Mouse (Mus musculus) heart, embryonic 16.5 days (tissue): ENCODE measurements around the gene Slc37a4. TPM values are rescaled to one million over a fixed set of nuclear protein-coding genes. Genes with fewer than 3 reads are reported as not detected.
"Not testable (repeated sequence)": the region's sequence is repeated elsewhere in the genome, so short reads cannot be mapped to it uniquely, and the experiment has no call there.

ENCODE experiments used
- ATAC-seq: fragments of 200-750 bp; cut with Nextera tagmentation; replicated peaks from 2 replicates; pipeline ENCODE4 v1.8.0; 2017; ENCODE audit warnings: moderate number of reproducible peaks; ENCODE audit not compliant: insufficient read depth, low FRiP score; ENCODE audit errors: extremely low read depth
- H3K27ac ChIP-seq: fragments of 300-500 bp; sonication (generic); 2 replicates; pipeline ENCODE4 v1.5.1; 2014; ENCODE audit warnings: mild to moderate bottlenecking, low read length, control low read depth, moderate library complexity
- H3K27me3 ChIP-seq: fragments of 300-500 bp; sonication (generic); 2 replicates; pipeline ENCODE4 v1.6.1; 2014; ENCODE audit warnings: low read length, mixed read lengths; ENCODE audit not compliant: control insufficient read depth, insufficient read depth
- H3K36me3 ChIP-seq: fragments of 300-500 bp; sonication (generic); 2 replicates; pipeline ENCODE4 v1.6.1; 2014; ENCODE audit not compliant: control insufficient read depth, insufficient read depth
- H3K4me1 ChIP-seq: fragments of 300-500 bp; sonication (generic); 2 replicates; pipeline ENCODE4 v1.6.1; 2014; ENCODE audit warnings: low read length, mixed read lengths; ENCODE audit not compliant: control insufficient read depth, insufficient read depth
- H3K4me2 ChIP-seq: fragments of 300-500 bp; sonication (generic); 2 replicates; pipeline ENCODE4 v1.6.1; 2014; ENCODE audit warnings: low read depth, mild to moderate bottlenecking, control low read depth, low read length
- H3K4me3 ChIP-seq: fragments of 300-500 bp; sonication (generic); 2 replicates; pipeline ENCODE4 v1.5.1; 2014; ENCODE audit warnings: mild to moderate bottlenecking, control low read depth, low read length
- H3K9ac ChIP-seq: fragments of 300-500 bp; sonication (generic); 2 replicates; pipeline ENCODE4 v1.6.1; 2014; ENCODE audit warnings: low read length, control low read depth
- H3K9me3 ChIP-seq: fragments of 300-500 bp; sonication (generic); replicated peaks from 2 replicates; pipeline ENCODE4 v1.6.1; 2016; ENCODE audit warnings: low read length; ENCODE audit not compliant: control insufficient read depth
- WGBS: fragments of 180-500 bp; shearing (Covaris S2); extraction: QIAGEN DNeasy Blood & Tissue Kit; methylation state at CpG from one replicate; pipeline ENCODE4 v1.1.7; 2014; 5-methylcytosine and 5-hydroxymethylcytosine counted together
- polyA plus RNA-seq: library from polyadenylated mRNA; unstranded; fragments of >200 nt; fragmentation: Nextera tagmentation; extraction: Ambion mirVana; gene quantifications from 2 replicates; pipeline ENCODE4 v1.2.1, GENCODE M21; 2015

Gene Slc37a4
- polyA plus RNA-seq, 1 experiment from 2014 or later = 37.8 TPM

DNA sequence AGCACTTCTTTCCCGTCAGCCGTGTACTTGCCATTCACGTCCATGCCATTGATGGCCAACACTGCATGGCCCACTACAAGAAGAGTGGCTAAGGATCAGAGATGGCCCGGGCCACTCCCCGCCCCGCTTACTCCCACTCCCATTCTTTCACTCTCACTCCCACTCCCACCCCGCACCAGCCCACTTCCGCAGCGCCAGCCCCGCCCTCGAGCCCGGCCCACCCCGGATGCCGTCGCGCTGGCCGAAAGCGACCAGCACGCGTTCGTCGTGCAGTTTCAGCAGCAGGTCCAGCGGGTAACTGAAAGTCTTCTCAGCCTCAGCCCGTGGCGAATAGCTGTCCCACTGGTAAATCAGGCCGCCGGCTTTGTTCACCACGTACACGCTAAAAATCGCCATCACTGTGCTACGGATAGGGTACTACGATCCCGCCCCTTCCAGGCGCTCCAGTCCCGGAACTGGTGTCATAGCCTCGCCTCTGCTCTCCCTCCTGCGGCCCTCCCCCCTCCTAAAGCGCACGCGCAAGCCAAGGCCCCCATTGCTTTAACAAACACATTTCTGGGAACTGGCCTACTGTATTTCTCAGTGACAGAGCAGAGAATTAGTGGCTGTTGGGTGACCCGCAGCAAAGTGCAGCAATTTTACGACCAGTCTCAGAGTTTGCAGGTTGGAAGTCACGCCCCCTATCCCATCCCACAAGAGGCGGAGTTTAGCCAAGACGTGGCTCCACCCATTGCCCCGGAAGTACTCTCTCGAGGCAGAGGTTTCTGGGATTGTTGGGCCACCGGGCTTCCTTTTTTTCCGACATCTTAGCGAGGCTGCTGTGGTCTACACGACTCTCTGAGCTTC, 10.5 kb downstream of the Slc37a4 start, which contains the start of the genes Rps25 and Trappc4:
Gene Rps25, plus strand, starts transcription at position 234 of the 846 bp plus-strand sequence.
Gene Trappc4, minus strand, starts transcription at position 695 of the 846 bp plus-strand sequence.
- Histone ChIP-seq H3K4me3 (peak within 1 kb of the TSS; percentile 76), H3K27me3 (no peaks in the 10 kb centered on the region), H3K9me3 (no peaks in the 10 kb centered on the region), H3K4me1 (peaks cover 19% of the 10 kb centered on the region), H3K4me2 (peak within 1 kb of the TSS; percentile 80), H3K27ac (peak within 1 kb of the TSS; percentile 94), H3K36me3 (peaks cover 62% of the 10 kb centered on the region), H3K9ac (peak within 1 kb of the TSS; percentile 89)
- under 1% methylated on average over 51 of the region's 51 CpGs for WGBS
- ATAC-seq = peak; percentile 94

DNA sequence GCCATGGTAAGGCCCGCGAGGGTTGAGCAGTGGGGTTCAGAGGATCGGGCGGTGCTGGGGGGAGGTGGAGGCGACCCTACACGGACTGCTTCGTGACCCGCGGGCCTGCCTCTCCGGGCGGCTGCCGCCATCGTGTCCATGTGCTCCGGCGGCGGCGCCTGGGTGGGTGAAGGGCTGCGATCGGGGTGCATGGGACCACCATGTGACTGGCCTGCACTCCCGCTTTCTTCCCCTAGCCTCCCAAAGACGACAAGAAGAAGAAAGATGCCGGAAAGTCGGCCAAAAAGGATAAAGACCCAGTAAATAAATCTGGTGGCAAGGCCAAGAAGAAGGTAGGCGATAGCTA, 11.1 kb downstream of the Slc37a4 start:
- H3K36me3 ChIP-seq = peaks cover 58% of the 10 kb centered on the region

DNA sequence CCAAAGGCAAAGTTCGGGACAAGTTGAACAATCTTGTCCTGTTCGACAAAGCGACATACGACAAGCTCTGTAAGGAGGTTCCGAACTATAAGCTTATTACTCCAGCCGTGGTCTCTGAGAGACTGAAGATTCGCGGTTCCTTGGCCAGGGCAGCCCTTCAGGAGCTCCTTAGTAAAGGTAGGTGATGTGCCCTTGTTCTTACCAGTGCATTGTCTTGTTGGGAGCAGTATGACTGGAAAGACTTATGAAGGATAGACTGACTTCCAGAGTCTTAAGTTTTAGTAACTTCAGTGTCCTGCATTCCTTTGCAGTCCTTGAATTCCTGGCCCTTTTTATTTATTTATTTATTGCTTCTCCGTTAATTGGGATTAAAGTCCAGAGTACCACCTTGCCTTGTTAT, 12.0 kb downstream of the Slc37a4 start:
- WGBS = 71% methylated on average over 9 of the region's 9 CpGs
- ATAC-seq, H3K27me3 ChIP-seq, H3K9me3 ChIP-seq, H3K9ac ChIP-seq, H3K27ac ChIP-seq: not testable (repeated sequence)
- Histone ChIP-seq H3K36me3 (peaks cover 59% of the 10 kb centered on the region), H3K4me1 (peaks cover 19% of the 10 kb centered on the region), H3K4me3 (peak overlapping the region; percentile 76), H3K4me2 (peak overlapping the region; percentile 80)

More for the DNA sequence above, 11.1 kb downstream of the Slc37a4 start:
- Histone ChIP-seq H3K4me1 (peaks cover 19% of the 10 kb centered on the region), H3K4me2 (peak overlapping the region; percentile 80), H3K4me3 (peak overlapping the region; percentile 76), H3K27ac (peak overlapping the region; percentile 94), H3K9me3 (no peaks in the 10 kb centered on the region), H3K27me3 (no peaks in the 10 kb centered on the region), H3K9ac (peak overlapping the region; percentile 89)
- no peak; the same call in 1 of the 2 replicates for ATAC-seq
- WGBS = under 1% methylated on average over 24 of the region's 24 CpGs

DNA sequence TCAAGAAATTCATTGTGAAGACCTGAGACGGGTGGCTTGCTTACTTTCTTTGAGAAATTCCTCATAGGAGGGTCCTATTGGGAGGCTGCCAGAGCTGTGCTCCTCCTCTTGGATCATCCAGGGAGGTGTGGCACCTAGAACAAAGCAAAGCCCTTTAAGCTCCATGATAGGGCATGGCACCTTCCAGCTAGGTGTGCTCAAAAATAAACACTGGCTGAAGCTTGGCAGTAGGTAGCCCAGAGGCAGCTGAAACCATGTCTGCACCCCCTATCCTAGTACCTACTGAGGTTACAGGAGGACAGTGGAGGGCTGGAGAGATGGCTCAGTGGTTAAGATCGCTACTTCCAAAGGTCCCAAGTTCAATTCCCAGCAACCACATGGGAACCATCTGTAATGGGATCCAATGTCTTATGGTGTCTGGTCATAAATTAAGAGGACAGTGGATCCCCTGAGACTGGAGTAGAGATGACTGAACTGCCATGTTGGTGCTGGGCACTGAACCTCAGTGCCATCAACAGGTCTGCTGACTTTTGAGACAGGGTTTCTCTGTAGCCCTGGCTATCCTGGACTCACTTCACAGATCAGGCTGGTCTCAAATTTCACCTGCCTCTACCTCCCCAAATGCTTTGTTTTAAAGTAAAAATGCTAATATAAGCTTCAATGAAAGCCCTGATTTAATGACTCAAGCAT, 14.1 kb downstream of the Slc37a4 start:
- peaks cover 55% of the 10 kb centered on the region for H3K36me3 ChIP-seq
- H3K4me1 ChIP-seq = peaks cover 15% of the 10 kb centered on the region
- no peaks in the 10 kb centered on the region for H3K9me3 ChIP-seq
- ATAC-seq = no peak
- WGBS = 88% methylated on average over 2 of the region's 2 CpGs
- no peak overlapping the region for H3K27ac ChIP-seq
- H3K9ac ChIP-seq = no peak overlapping the region
- H3K4me2 ChIP-seq = no peak overlapping the region
- H3K27me3 ChIP-seq = no peaks in the 10 kb centered on the region
- no peak overlapping the region for H3K4me3 ChIP-seq

DNA sequence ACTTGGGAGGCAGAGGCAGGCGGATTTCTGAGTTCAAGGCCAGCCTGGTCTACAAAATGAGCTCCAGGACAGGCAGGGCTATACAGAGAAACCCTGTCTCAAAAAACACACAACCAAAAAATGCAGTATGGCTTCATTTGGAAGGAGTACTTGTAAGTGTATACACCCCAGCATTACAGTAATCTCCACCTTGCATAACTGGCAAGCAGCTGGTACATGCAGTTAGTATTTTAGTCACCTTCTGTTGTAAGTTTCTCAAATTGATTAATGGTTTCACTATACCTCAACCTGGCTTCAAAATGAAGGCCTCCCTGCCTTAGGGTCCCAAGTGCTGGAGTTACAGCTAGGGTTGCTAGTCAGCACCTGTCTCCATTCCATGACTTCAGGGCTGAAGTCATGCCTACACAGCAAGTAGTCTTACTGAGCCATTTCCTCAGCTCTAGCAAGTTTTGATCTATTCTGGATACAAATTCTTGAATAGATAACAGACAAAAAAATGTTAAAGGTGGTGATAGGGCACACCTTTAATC, 15.0 kb downstream of the Slc37a4 start:
- Histone ChIP-seq H3K9ac (no peak overlapping the region), H3K9me3 (no peaks in the 10 kb centered on the region), H3K36me3 (peaks cover 55% of the 10 kb centered on the region), H3K4me1 (peaks cover 13% of the 10 kb centered on the region), H3K4me2 (no peak overlapping the region), H3K27me3 (no peaks in the 10 kb centered on the region), H3K27ac (no peak overlapping the region), H3K4me3 (no peak overlapping the region)
- WGBS = 91% methylated on average over 1 of the region's 1 CpGs
- no peak for ATAC-seq

DNA sequence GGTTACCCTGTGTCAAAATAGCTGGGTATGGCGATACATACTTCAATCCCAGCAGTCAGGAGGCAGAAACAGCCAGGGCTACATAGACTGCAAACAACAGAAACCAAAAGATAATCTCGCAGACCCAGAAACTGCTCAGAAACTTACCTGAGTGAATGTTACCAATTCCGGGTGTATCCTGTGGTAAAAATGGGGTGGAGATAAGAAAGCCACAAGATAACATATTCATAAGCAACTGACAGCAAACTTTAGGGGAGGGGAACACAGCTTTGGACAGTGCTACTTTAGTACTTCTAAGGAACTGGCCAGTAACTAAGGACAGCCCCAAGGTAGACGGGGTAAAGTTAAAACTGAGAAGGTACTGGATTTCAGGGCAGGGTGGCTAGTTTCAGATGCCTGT, 15.7 kb downstream of the Slc37a4 start:
- no peaks in the 10 kb centered on the region for H3K9me3 ChIP-seq
- peaks cover 17% of the 10 kb centered on the region for H3K4me1 ChIP-seq
- H3K27me3 ChIP-seq = no peaks in the 10 kb centered on the region
- no peak overlapping the region for H3K9ac ChIP-seq
- no peak overlapping the region for H3K4me3 ChIP-seq
- 65% methylated on average over 4 of the region's 4 CpGs for WGBS
- peaks cover 55% of the 10 kb centered on the region for H3K36me3 ChIP-seq
- no peak for ATAC-seq
- no peak overlapping the region for H3K27ac ChIP-seq
- no peak overlapping the region for H3K4me2 ChIP-seq

DNA sequence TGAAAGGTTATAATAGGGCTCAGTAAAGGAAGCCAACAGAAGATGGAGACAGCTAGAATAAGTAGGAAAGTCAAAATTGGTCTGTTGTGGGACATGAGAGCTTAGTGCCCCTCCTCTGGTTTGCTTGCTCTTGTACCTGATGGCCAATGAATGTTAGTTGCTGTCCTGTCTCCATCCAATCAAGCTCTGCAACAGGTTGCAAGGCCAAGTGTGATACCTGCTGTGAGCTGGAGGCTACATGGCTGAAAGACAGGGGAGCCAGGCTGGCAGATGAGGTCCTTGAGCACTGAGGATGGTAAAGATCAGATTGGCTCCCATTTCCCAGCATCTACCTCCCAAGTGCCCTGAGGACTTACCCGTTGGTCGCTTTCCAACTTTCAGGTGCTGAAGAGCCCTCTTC, 16.1 kb downstream of the Slc37a4 start:
- WGBS = 65% methylated on average over 2 of the region's 2 CpGs
- Histone ChIP-seq H3K27me3 (no peaks in the 10 kb centered on the region), H3K4me3 (no peak overlapping the region), H3K9me3 (no peaks in the 10 kb centered on the region), H3K27ac (no peak overlapping the region), H3K36me3 (peaks cover 55% of the 10 kb centered on the region), H3K4me2 (no peak overlapping the region), H3K9ac (no peak overlapping the region), H3K4me1 (peaks cover 19% of the 10 kb centered on the region)
- no peak for ATAC-seq

DNA sequence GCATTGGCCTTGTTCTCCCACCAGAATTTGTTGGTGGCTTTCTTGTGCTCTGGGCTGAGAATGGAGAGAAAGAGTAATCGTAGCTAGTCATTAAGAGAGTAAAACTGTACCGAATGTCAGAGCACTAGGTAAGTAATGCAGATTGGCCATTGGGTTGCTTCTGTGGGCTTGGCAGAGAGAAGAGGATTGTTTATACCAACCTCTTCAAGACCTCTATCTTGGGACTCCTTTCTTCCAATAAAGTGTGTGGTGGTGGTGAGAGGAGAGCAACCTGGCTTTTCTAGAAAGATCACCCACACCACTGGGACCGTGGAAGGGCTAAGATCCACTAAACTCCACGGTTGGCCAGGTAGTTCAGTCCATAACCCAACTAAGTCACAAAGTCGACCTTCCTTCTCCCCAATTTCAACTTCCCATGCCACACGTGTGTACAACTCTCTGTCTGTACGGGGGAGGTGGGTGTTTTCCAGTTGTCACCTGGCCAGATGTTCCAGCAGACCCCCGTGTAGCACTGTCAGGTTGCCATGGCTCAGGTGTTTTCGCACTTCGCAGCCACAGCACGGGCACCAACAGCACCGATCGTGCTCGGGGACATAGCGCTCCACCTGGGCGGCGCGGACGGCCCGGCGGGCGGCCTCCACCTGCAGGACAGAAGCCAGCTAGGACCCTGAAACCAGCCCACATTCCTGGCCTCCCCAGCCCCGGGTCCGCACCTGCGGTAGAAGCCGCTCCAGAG, 20.7 kb downstream of the Slc37a4 start:
- 6% methylated on average over 26 of the region's 26 CpGs for WGBS
- Histone ChIP-seq H3K4me2 (peak overlapping the region; percentile 97), H3K9ac (peak overlapping the region; percentile 97), H3K4me3 (peak overlapping the region; percentile 98), H3K27ac (peak overlapping the region; percentile 76), H3K36me3 (peaks cover 20% of the 10 kb centered on the region; the same call in 1 of the 2 replicates), H3K27me3 (no peaks in the 10 kb centered on the region), H3K4me1 (peaks cover 11% of the 10 kb centered on the region), H3K9me3 (no peaks in the 10 kb centered on the region)
- peak; percentile 38; the same call in 1 of the 2 replicates for ATAC-seq
